Mouse (Mus musculus): ENCODE results near the gene Smagp. TPM values are rescaled to one million over a fixed set of nuclear protein-coding genes. Genes with fewer than 3 reads are reported as not detected.

The Smagp gene
- total and polyA plus RNA-seq, 3 experiments, result 0.55 to 7.0 (median 3.2) TPM

DNA sequence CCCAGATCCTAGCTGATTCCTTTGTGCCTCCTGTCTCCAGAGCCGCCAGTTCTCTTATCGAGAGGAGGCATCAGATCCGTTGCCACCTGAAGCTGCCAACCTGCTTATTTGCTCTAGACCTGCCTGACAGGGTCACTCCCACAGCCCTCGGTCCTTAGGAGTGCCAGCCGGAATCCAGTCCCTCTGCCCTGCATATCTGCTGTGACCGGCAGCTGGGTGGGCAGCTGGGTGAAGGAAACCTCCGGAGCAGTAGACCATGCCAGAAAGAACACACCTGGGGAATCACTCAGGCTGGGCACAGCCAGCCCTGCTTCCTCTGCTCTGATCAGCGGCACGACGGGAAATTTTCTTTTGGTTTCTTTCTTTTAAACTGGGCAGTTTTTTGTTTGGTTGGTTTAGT is 3.4 kb downstream of the Smagp start:
- Histone ChIP-seq H3K79me2 (replicated peaks; ENCODE audit: control insufficient read depth, extremely low read depth, insufficient read depth, poor library complexity, severe bottlenecking) (no peaks in the 10 kb centered on the region), H3K4me3 (replicated peaks in 1 of 3; ENCODE audit: low read depth in 2 of 3, low read length in 2 of 3, poor library complexity in 1 of 3) (no peak overlapping the region), H3K4me1 (ENCODE audit: control insufficient read depth in 1 of 2, insufficient read depth in 2 of 2) (peaks cover 13 to 55% of the 10 kb centered on the region in 2 experiments), H3K9ac (ENCODE audit: insufficient read depth, low read depth) (no peak overlapping the region), H3K36me3 (replicated peaks in 1 of 2; ENCODE audit: control insufficient read depth in 1 of 2, insufficient read depth in 1 of 2, low read length in 1 of 2) (no peaks in the 10 kb centered on the region), H3K9me3 (replicated peaks; ENCODE audit: low read length) (no peaks in the 10 kb centered on the region), H3K27me3 (replicated peaks) (peaks cover 9% of the 10 kb centered on the region), H3K4me2 (ENCODE audit: insufficient read depth, low read depth, poor library complexity, severe bottlenecking) (no peak overlapping the region), H3K27ac (ENCODE audit: insufficient read depth, low read depth) (no peak overlapping the region)
- in situ Hi-C loops (cut with MboI; ENCODE audit: low pct_ligation_motif_present, low pct_unique_long_range_greater_than_20kb, low sequenced_read_pairs), result no loop called here
- TF ChIP-seq ELF1 (IDR thresholded peaks at IDR 0.05; ENCODE audit: low read depth, low read length) (no peak), POLR2A (IDR thresholded peaks at IDR 0.05; ENCODE audit: low read depth, low read length) (no peak), USF2 (conservative IDR thresholded peaks at IDR 0.05; ENCODE audit: low read depth, low read length) (no peak), MYC (IDR thresholded peaks at IDR 0.05; ENCODE audit: low read depth, low read length) (no peak), KAT2A (IDR thresholded peaks at IDR 0.05; ENCODE audit: insufficient replicate concordance, low read length) (no peak), MXI1 (IDR thresholded peaks at IDR 0.05; ENCODE audit: low read depth, low read length) (no peak), RAD21 (IDR thresholded peaks at IDR 0.05; ENCODE audit: low read depth, low read length) (no peak), MAFK (IDR thresholded peaks at IDR 0.05; ENCODE audit: insufficient replicate concordance, low read length) (no peak), IRF4 (IDR thresholded peaks at IDR 0.05; ENCODE audit: low read depth, low read length) (no peak), NELFE (IDR thresholded peaks at IDR 0.05; ENCODE audit: low read depth, low read length) (no peak), SMC3 (IDR thresholded peaks at IDR 0.05; ENCODE audit: low read depth, low read length) (no peak), NRF1 (IDR thresholded peaks at IDR 0.05; ENCODE audit: low read depth, low read length) (no peak), HCFC1 (IDR thresholded peaks at IDR 0.05; ENCODE audit: low read depth, low read length) (no peak), CHD2 (IDR thresholded peaks at IDR 0.05; ENCODE audit: low read length) (no peak), ETS1 (conservative IDR thresholded peaks at IDR 0.05; ENCODE audit: low read depth, low read length) (no peak), MAZ (IDR thresholded peaks at IDR 0.05; ENCODE audit: low read depth, low read length) (no peak), BHLHE40 (IDR thresholded peaks at IDR 0.05; ENCODE audit: low read depth, low read length) (no peak)
- no peak for DNase-seq (ENCODE audit: extremely low read depth)
- dilution Hi-C loops (cut with MboI; ENCODE audit: extremely low pct_ligation_motif_present, extremely low pct_unique_long_range_greater_than_20kb, low sequenced_read_pairs), result no loop called here

DNA sequence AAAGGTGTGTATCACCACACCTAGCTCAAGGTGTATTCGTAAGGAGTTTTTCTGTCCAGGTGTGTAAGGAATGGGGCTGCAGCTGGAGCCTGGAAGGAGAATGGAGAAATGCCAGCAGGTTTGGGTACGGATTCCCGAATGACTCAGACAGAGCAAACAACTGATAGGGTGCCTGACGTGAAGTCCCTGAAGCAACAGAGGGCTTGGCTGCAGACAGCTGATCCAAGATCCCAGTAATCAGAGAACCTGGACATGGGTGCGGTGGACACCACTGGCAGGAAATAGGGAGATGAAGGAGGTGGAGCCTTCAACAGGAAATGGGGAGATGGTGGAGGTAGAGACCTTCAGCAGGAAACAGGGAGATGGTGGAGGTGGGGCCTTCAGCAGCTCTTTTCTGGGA is 4.4 kb downstream of the Smagp start:
- TF ChIP-seq NRF1 (IDR thresholded peaks at IDR 0.05; ENCODE audit: low read depth, low read length), result no peak
- TF ChIP-seq MAFK (IDR thresholded peaks at IDR 0.05; ENCODE audit: insufficient replicate concordance, low read length), result no peak
- no peak for TF ChIP-seq MYC (IDR thresholded peaks at IDR 0.05; ENCODE audit: low read depth, low read length)
- TF ChIP-seq JUN (IDR thresholded peaks at IDR 0.05; ENCODE audit: insufficient read depth, low read depth, low read length), result no peak
- TF ChIP-seq PAX5 (IDR thresholded peaks at IDR 0.05; ENCODE audit: low read length), result no peak
- no peak for TF ChIP-seq BHLHE40 (IDR thresholded peaks at IDR 0.05; ENCODE audit: low read depth, low read length)
- no peak for TF ChIP-seq MEF2A (IDR thresholded peaks at IDR 0.05; ENCODE audit: borderline replicate concordance, low read depth, low read length)
- no peak for TF ChIP-seq ZMIZ1 (IDR thresholded peaks at IDR 0.05; ENCODE audit: low read depth, low read length)
- TF ChIP-seq ETS1 (conservative IDR thresholded peaks at IDR 0.05; ENCODE audit: low read depth, low read length), result no peak
- TF ChIP-seq ZC3H11A (IDR thresholded peaks at IDR 0.05; ENCODE audit: low read depth, low read length), result no peak
- TF ChIP-seq MXI1 (IDR thresholded peaks at IDR 0.05; ENCODE audit: low read depth, low read length), result no peak
- no peak for TF ChIP-seq CHD2 (IDR thresholded peaks at IDR 0.05; ENCODE audit: low read length)
- no peak for TF ChIP-seq POLR2A (IDR thresholded peaks at IDR 0.05; ENCODE audit: low read depth, low read length)
- TF ChIP-seq MAZ (IDR thresholded peaks at IDR 0.05; ENCODE audit: low read depth, low read length), result no peak
- no peak for TF ChIP-seq UBTF (IDR thresholded peaks at IDR 0.05; ENCODE audit: low read depth, low read length)
- TF ChIP-seq E2F4 (IDR thresholded peaks at IDR 0.05; ENCODE audit: insufficient replicate concordance, low read depth, low read length), result no peak
- TF ChIP-seq RAD21 (IDR thresholded peaks at IDR 0.05; ENCODE audit: low read depth, low read length), result no peak
- no peak for TF ChIP-seq USF2 (conservative IDR thresholded peaks at IDR 0.05; ENCODE audit: low read depth, low read length)
- dilution Hi-C loops (cut with MboI; ENCODE audit: extremely low pct_ligation_motif_present, extremely low pct_unique_long_range_greater_than_20kb, low sequenced_read_pairs), result no loop called here
- peaks cover 7 to 46% of the 10 kb centered on the region in 2 experiments; a peak in 3 of 4 replicates for H3K4me1 ChIP-seq (ENCODE audit: control insufficient read depth in 1 of 2, insufficient read depth in 2 of 2)

More for the DNA sequence above, 4.4 kb downstream of the Smagp start:
- DNase-seq (ENCODE audit: extremely low read depth), result no peak
- H3K9me3 ChIP-seq (replicated peaks; ENCODE audit: low read length), result no peaks in the 10 kb centered on the region
- no peak overlapping the region for H3K27ac ChIP-seq (ENCODE audit: insufficient read depth, low read depth)
- H3K27me3 ChIP-seq (replicated peaks), result peaks cover 9% of the 10 kb centered on the region
- no peaks in the 10 kb centered on the region for H3K79me2 ChIP-seq (replicated peaks; ENCODE audit: control insufficient read depth, extremely low read depth, insufficient read depth, poor library complexity, severe bottlenecking)
- no peak overlapping the region for H3K9ac ChIP-seq (ENCODE audit: insufficient read depth, low read depth)
- in situ Hi-C loops (cut with MboI; ENCODE audit: low pct_ligation_motif_present, low pct_unique_long_range_greater_than_20kb, low sequenced_read_pairs), result no loop called here
- H3K4me3 ChIP-seq (replicated peaks in 1 of 3; ENCODE audit: low read depth in 2 of 3, low read length in 2 of 3, poor library complexity in 1 of 3), result no peak overlapping the region
- no peaks in the 10 kb centered on the region for H3K36me3 ChIP-seq (replicated peaks in 1 of 2; ENCODE audit: control insufficient read depth in 1 of 2, insufficient read depth in 1 of 2, low read length in 1 of 2)
- H3K4me2 ChIP-seq (ENCODE audit: insufficient read depth, low read depth, poor library complexity, severe bottlenecking), result no peak overlapping the region
